Mouse (Mus musculus) ES-E14 (cell line): ENCODE data around the gene Fhl2. TPM values are rescaled to one million over a fixed set of nuclear protein-coding genes. Genes with fewer than 3 reads are reported as not detected.

Source experiments
- DNase-seq: peaks from one replicate; pipeline ENCODE4 v3.0.0-alpha.2; 2013; ENCODE audit warnings: low read depth, low spot score
- H3K27ac ChIP-seq: 2 replicates; pipeline ENCODE4 v1.5.1; 2012; ENCODE audit warnings: low read depth, mild to moderate bottlenecking, low read length, moderate library complexity, mixed read lengths; ENCODE audit not compliant: poor library complexity, insufficient read depth, severe bottlenecking
- H3K36me3 ChIP-seq: 2 replicates; pipeline ENCODE4 v1.6.1; 2012; ENCODE audit warnings: mild to moderate bottlenecking, low read length, moderate library complexity, mixed read lengths; ENCODE audit not compliant: control insufficient read depth, poor library complexity, insufficient read depth, severe bottlenecking
- H3K4me1 ChIP-seq, 2 experiments: fragments of 150-350 bp in 1 of 2; sonication (generic) in 1 of 2; 2 replicates each; pipeline ENCODE4 v1.6.1; 2012; ENCODE audit warnings: low read length in 2 of 2, mild to moderate bottlenecking in 1 of 2, mixed read lengths in 1 of 2; ENCODE audit not compliant: control insufficient read depth in 2 of 2, insufficient read depth in 2 of 2, poor library complexity in 1 of 2
- H3K4me3 ChIP-seq, 2 experiments: fragments of 150-350 bp in 1 of 2; sonication (generic) in 1 of 2; 2 replicates each; pipeline ENCODE4 v1.5.1; 2012; ENCODE audit warnings: low read length in 2 of 2, low read depth in 1 of 2, mild to moderate bottlenecking in 1 of 2, mixed read lengths in 1 of 2; ENCODE audit not compliant: insufficient read depth in 1 of 2, poor library complexity in 1 of 2, severe bottlenecking in 1 of 2
- H3K9ac ChIP-seq: 2 replicates; pipeline ENCODE4 v1.6.1; 2012; ENCODE audit warnings: low read depth, mild to moderate bottlenecking, low read length, mixed read lengths; ENCODE audit not compliant: poor library complexity, insufficient read depth, severe bottlenecking
- H3K9me3 ChIP-seq: fragments of 150-350 bp; sonication (generic); 2 replicates; pipeline ENCODE4 v1.6.1; 2012; ENCODE audit warnings: low read depth, mild to moderate bottlenecking, low read length; ENCODE audit not compliant: control insufficient read depth, insufficient read depth
- CHD2 ChIP-seq: IDR thresholded peaks from 2 replicates; pipeline ENCODE4 v1.6.1; 2014; ENCODE audit warnings: mild to moderate bottlenecking, low read depth, low read length, inconsistent platforms
- HCFC1 ChIP-seq: IDR thresholded peaks from 2 replicates; pipeline ENCODE4 v1.6.1; 2012; ENCODE audit warnings: low read length, inconsistent platforms, borderline replicate concordance; ENCODE audit not compliant: insufficient read depth
- MAFK ChIP-seq: IDR thresholded peaks from 2 replicates; pipeline ENCODE4 v1.6.1; 2014; ENCODE audit warnings: mild to moderate bottlenecking, low read depth, low read length, inconsistent platforms; ENCODE audit not compliant: insufficient read depth
- ZC3H11A ChIP-seq: IDR thresholded peaks from 2 replicates; pipeline ENCODE4 v1.6.1; 2012; ENCODE audit warnings: low read depth, mild to moderate bottlenecking, inconsistent platforms, low read length, borderline replicate concordance
- ZNF384 ChIP-seq: IDR thresholded peaks from 2 replicates; pipeline ENCODE4 v1.6.1; 2012; ENCODE audit warnings: low read depth, low read length, inconsistent platforms
- in situ Hi-C, 2 experiments: fragments of 600-800 bp; cut with MboI; formaldehyde crosslinking; loops; one replicate each; pipeline ENCODE4 v1.15.1; 2025; ENCODE audit warnings: low sequenced_read_pairs in 2 of 2, inconsistent platforms in 1 of 2; ENCODE audit not compliant: unreplicated experiment in 2 of 2
- total RNA-seq: library from RNA; depleted of rRNA; stranded (reverse); fragments of 300-350 nt; gene quantifications from 2 replicates; pipeline ENCODE4 v1.2.3, GENCODE M21; 2012

Fhl2 gene
- total RNA-seq, 1 experiment: 27.4 TPM

DNA sequence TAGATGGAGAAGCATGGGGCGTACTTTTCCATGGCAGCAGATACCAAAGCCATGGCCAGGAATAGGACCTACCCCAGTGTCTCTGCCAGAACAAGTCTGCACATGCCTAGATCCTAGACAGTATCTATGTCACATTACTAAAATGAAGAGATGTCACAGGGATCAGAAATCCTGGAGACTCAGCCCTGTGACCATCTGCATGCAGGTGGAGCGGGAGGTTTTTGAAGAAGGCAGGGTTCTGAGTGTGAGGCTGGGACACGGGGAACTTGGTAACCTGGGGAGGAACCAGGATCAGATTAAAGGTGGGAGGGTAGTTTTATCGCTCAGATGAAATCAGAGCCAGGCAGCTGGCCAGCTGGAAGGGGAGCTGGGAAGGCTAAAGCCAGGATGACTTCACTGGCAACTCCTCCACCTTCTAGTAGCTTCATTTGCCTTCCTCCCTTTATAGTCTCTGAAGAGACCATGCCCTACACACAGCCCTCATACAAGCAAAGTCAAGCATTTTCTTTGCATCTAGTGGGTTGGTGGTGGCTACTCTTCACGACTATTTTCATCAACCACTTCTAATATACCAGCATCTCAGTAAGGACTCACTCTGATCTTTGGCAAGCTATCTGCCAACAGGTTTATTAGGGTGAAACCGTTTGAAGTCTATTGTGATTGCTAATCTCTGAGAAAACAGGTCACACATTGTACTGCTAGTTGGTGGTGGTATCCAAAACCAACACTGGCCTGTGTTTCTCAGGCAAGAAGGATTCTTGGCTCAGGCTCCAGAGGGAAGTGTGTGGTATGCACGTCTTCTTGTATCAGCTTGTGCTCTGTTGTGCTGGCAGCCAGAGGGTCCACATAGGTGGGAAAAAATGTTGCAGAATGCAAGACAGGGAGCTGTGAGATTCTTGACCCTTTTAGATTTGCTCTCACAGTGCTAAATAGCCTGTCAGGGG, 23.2 kb downstream of the Fhl2 start:
- no peak overlapping the region for H3K4me3 ChIP-seq
- H3K9ac ChIP-seq: no peak overlapping the region
- no peaks in the 10 kb centered on the region for H3K9me3 ChIP-seq
- no peaks in the 10 kb centered on the region for H3K36me3 ChIP-seq
- in situ Hi-C loops: no loop called here
- H3K4me1 ChIP-seq: peaks cover 0 to under 1% of the 10 kb centered on the region in 2 experiments; a peak in 2 of 4 replicates
- H3K27ac ChIP-seq: no peak overlapping the region
- TF ChIP-seq ZC3H11A (no peak), HCFC1 (no peak), MAFK (no peak), ZNF384 (no peak), CHD2 (no peak)
- no peak for DNase-seq

DNA sequence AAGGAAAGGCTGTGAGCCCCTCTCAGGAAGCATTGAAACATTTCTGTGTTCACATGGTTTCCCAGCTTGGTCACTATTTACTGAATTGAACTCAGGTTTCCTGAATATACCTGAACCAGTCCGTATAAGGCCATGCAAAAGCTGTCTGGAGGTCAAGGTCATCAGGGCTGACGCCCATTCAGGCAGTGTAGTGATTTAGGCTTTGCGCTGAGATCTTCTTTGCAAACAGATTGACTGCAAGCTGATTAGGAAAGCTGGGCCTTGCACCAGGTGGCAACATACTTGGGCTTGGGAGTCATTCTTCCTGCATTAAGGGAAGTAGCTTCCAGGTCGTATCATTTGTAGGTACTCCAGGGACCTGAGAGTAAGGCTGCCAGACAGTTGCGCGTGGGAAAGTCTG, 25.0 kb downstream of the Fhl2 start:
- no peaks in the 10 kb centered on the region for H3K9me3 ChIP-seq
- in situ Hi-C loops: no loop called here
- H3K4me3 ChIP-seq: no peak overlapping the region
- H3K4me1 ChIP-seq: peaks cover 3% of the 10 kb centered on the region in 2 experiments; a peak in 3 of 4 replicates
- H3K9ac ChIP-seq: no peak overlapping the region
- H3K27ac ChIP-seq: no peak overlapping the region
- no peak for TF ChIP-seq ZC3H11A
- TF ChIP-seq ZNF384: no peak
- TF ChIP-seq HCFC1: no peak
- TF ChIP-seq MAFK: no peak
- TF ChIP-seq CHD2: no peak
- no peak for DNase-seq
- no peaks in the 10 kb centered on the region for H3K36me3 ChIP-seq

DNA sequence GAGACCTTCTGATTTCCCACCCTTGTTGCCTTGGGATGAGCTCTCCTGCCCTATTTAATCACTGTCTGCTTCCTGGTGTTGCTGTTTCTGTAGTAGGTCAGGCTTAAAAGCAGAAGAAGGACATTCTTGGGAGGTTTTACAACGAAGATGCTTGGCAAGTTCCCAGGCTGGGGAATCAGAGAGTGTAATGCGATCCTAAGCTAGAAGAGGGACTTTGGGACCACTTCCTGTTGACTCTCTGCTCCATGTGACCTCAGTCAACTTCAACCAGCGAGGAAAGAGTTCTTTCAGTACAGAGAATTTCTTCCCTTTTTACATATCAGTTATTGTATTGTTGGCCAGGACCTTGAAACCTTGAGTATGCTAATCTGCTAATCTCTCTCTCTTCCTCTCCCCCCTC, 25.7 kb downstream of the Fhl2 start:
- peaks cover 3% of the 10 kb centered on the region in 2 experiments; a peak in 3 of 4 replicates for H3K4me1 ChIP-seq
- DNase-seq: no peak
- H3K9me3 ChIP-seq: no peaks in the 10 kb centered on the region
- H3K36me3 ChIP-seq: no peaks in the 10 kb centered on the region
- TF ChIP-seq ZNF384: no peak
- in situ Hi-C loops: no loop called here
- no peak overlapping the region for H3K9ac ChIP-seq
- H3K27ac ChIP-seq: no peak overlapping the region
- H3K4me3 ChIP-seq: no peak overlapping the region

GRCm38 (mm10) chr1:43169661-43170060, 27.1 kb downstream of the Fhl2 start:
- DNase-seq: no peak
- no peaks in the 10 kb centered on the region for H3K36me3 ChIP-seq
- H3K9ac ChIP-seq: no peak overlapping the region
- in situ Hi-C loops: no loop called here
- TF ChIP-seq CHD2 (no peak), ZC3H11A (no peak), ZNF384 (no peak), HCFC1 (no peak), MAFK (no peak)
- peaks cover 3% of the 10 kb centered on the region in 2 experiments; a peak in 3 of 4 replicates for H3K4me1 ChIP-seq
- H3K9me3 ChIP-seq: no peaks in the 10 kb centered on the region
- no peak overlapping the region for H3K4me3 ChIP-seq
- H3K27ac ChIP-seq: no peak overlapping the region
